15 mouse cellular contexts compared by ENCODE assay signal in genomic region chr3:138405840-138406239, GRCm38 (mm10). TPM values are rescaled to one million over a fixed set of nuclear protein-coding genes. Genes with fewer than 3 reads are reported as not detected.
"Had no signal": no experiment of that assay in that cellular context is flagged by ENCODE, and none has a peak within 500 bp of the region (broad histone marks: within the 10 kb centered on the region; RNA-seq: fewer than 3 reads in every experiment).

No protein-coding gene starts in this region.

- H3K4me3 ChIP-seq: limb, embryonic 15.5 days; midbrain, embryonic 12.5 days; neural tube, embryonic 13.5 days had no signal

- DNase-seq: thymus, adult 18-20 months; thymus, postnatal 14 days had no signal

- H3K27ac ChIP-seq: limb, embryonic 15.5 days; liver, embryonic 14.5 days; midbrain, embryonic 12.5 days; neural tube, embryonic 13.5 days had no signal

- ATAC-seq: intestine, embryonic 16.5 days; midbrain, embryonic 16.5 days had no signal

- H3K4me2 ChIP-seq: limb, embryonic 15.5 days; midbrain, embryonic 12.5 days; neural tube, embryonic 13.5 days had no signal

- H3K27me3 ChIP-seq: limb, embryonic 15.5 days; midbrain, embryonic 12.5 days; neural tube, embryonic 13.5 days had no signal

- H3K36me3 ChIP-seq: limb, embryonic 15.5 days; midbrain, embryonic 12.5 days; neural tube, embryonic 13.5 days had no signal

- H3K9ac ChIP-seq: limb, embryonic 15.5 days; liver, embryonic 14.5 days; midbrain, embryonic 12.5 days; neural tube, embryonic 13.5 days had no signal

- H3K9me3 ChIP-seq: limb, embryonic 15.5 days; midbrain, embryonic 12.5 days; neural tube, embryonic 13.5 days had no signal

- H3K4me1 ChIP-seq: limb, embryonic 15.5 days; midbrain, embryonic 12.5 days; neural tube, embryonic 13.5 days had no signal

RNA-seq across cellular contexts. Expression of gene Adh4, which starts 9.4 kb away (rescaled TPM):
- total RNA-seq: layer of hippocampus, adult 18-20 months; layer of hippocampus, postnatal 36 days; left cerebral cortex, adult 8-10 months; left cerebral cortex, postnatal 25 days; megakaryocyte-erythroid progenitor cell, adult 5-6 weeks had no signal
- polyA plus RNA-seq: limb, embryonic 11.5 days; midbrain, embryonic 12.5 days; midbrain, embryonic 16.5 days; neural tube, embryonic 13.5 days; stomach, embryonic 14.5 days had no signal
